Mouse (Mus musculus) limb, embryonic 13.5 days (tissue): ENCODE measurements around the gene Tle6. TPM values are rescaled to one million over a fixed set of nuclear protein-coding genes. Genes with fewer than 3 reads are reported as not detected.
"Not testable (repeated sequence)": the region's sequence is repeated elsewhere in the genome, so short reads cannot be mapped to it uniquely, and the experiment has no call there.

Source experiments
- ATAC-seq: fragments of 200-750 bp; cut with Nextera tagmentation; 2 replicates; pipeline ENCODE4 v1.8.0; 2017; ENCODE audit warnings: low read depth, moderate number of reproducible peaks, moderate TSS enrichment; ENCODE audit not compliant: low FRiP score
- H3K27ac ChIP-seq: fragments of 300-500 bp; sonication (generic); 2 replicates; pipeline ENCODE4 v1.5.1; 2015; ENCODE audit warnings: inconsistent platforms, mild to moderate bottlenecking, moderate library complexity
- H3K27me3 ChIP-seq: fragments of 300-500 bp; sonication (generic); 2 replicates; pipeline ENCODE4 v1.6.1; 2015; ENCODE audit warnings: mild to moderate bottlenecking, inconsistent platforms
- H3K36me3 ChIP-seq: fragments of 300-500 bp; sonication (generic); 2 replicates; pipeline ENCODE4 v1.6.1; 2015; ENCODE audit warnings: inconsistent platforms, mild to moderate bottlenecking, moderate library complexity
- H3K4me1 ChIP-seq: fragments of 300-500 bp; sonication (generic); 2 replicates; pipeline ENCODE4 v1.6.1; 2015; ENCODE audit warnings: inconsistent platforms
- H3K4me2 ChIP-seq: fragments of 300-500 bp; sonication (generic); replicated peaks from 2 replicates; pipeline ENCODE4 v1.6.1; 2015; ENCODE audit warnings: inconsistent platforms, mild to moderate bottlenecking, moderate library complexity
- H3K4me3 ChIP-seq: fragments of 300-500 bp; sonication (generic); 2 replicates; pipeline ENCODE4 v1.5.1; 2015; ENCODE audit warnings: moderate library complexity, mild to moderate bottlenecking, inconsistent platforms
- H3K9ac ChIP-seq: fragments of 300-500 bp; sonication (generic); 2 replicates; pipeline ENCODE4 v1.6.1; 2015; ENCODE audit warnings: mild to moderate bottlenecking, inconsistent platforms
- H3K9me3 ChIP-seq: fragments of 300-500 bp; sonication (generic); 2 replicates; pipeline ENCODE4 v1.6.1; 2016; ENCODE audit warnings: inconsistent platforms
- WGBS: fragments of 180-500 bp; shearing (Covaris S2); methylation state at CpG from one replicate; pipeline ENCODE4 v1.1.7; 2015; 5-methylcytosine and 5-hydroxymethylcytosine counted together
- polyA plus RNA-seq: library from polyadenylated mRNA; unstranded; fragments of >200 nt; fragmentation: Nextera tagmentation; extraction: Ambion mirVana; gene quantifications from 2 replicates; pipeline ENCODE4 v1.2.1, GENCODE M21; 2015

The Tle6 gene
- polyA plus RNA-seq = 13.8 and 18.4 TPM in 2 replicates

GRCm38 (mm10) chr10:81600738-81601203 is at the start of gene Tle6:
Tle6 (minus strand) TSS chr10:81601073.
- no peaks in the 10 kb centered on the region for H3K9me3 ChIP-seq
- no peak within 1 kb of the TSS; the same call in 1 of the 2 replicates for H3K27ac ChIP-seq
- H3K4me1 ChIP-seq = peaks cover 76% of the 10 kb centered on the region
- peak; percentile 83 for ATAC-seq
- 0% methylated on average over 28 of the region's 28 CpGs for WGBS
- H3K4me2 ChIP-seq = peak within 1 kb of the TSS; percentile 60
- H3K36me3 ChIP-seq = no peaks in the 10 kb centered on the region
- H3K4me3 ChIP-seq = peak within 1 kb of the TSS; percentile 30
- 0 out of 2 replicates have a peak within 1 kb of the TSS, but pooled peaks have one; percentile 25 for H3K9ac ChIP-seq
- no peaks in the 10 kb centered on the region for H3K27me3 ChIP-seq

GRCm38 (mm10) chr10:81648803-81649775 is 48.2 kb upstream of the Tle6 start, which contains the start of gene Gm10778:
Gm10778 (plus strand) TSS chr10:81649059.
- ATAC-seq = peak; percentile 93
- not testable (repeated sequence) for H3K27me3 ChIP-seq, H3K4me1 ChIP-seq
- H3K4me2 ChIP-seq = peak within 1 kb of the TSS; percentile 66
- peak within 1 kb of the TSS; percentile 81; the same call in 1 of the 2 replicates for H3K27ac ChIP-seq
- H3K36me3 ChIP-seq = peaks cover 29% of the 10 kb centered on the region
- peak within 1 kb of the TSS; percentile 70 for H3K9ac ChIP-seq
- peak within 1 kb of the TSS; percentile 56 for H3K4me3 ChIP-seq
- WGBS = 3% methylated on average over 42 of the region's 52 CpGs
- H3K9me3 ChIP-seq = peaks cover 11% of the 10 kb centered on the region; the same call in 1 of the 2 replicates

- Histone ChIP-seq H3K27ac (no peak overlapping the region), H3K9me3 (no peaks in the 10 kb centered on the region), H3K4me2 (no peak overlapping the region), H3K4me1 (peaks cover 23% of the 10 kb centered on the region), H3K36me3 (peaks cover 8% of the 10 kb centered on the region; the same call in 1 of the 2 replicates), H3K4me3 (no peak overlapping the region), H3K27me3 (no peaks in the 10 kb centered on the region), H3K9ac (no peak overlapping the region)
- WGBS = 82% methylated on average over 7 of the region's 7 CpGs
- ATAC-seq = no peak
These were observed 45.2 kb upstream of the Tle6 start for GRCm38 (mm10) chr10:81646015-81646555.

GRCm38 (mm10) chr10:81645391-81645790 is 44.5 kb upstream of the Tle6 start:
- ATAC-seq = no peak
- no peaks in the 10 kb centered on the region for H3K27me3 ChIP-seq
- 88% methylated on average over 4 of the region's 4 CpGs for whole genome bisulfite sequencing

GRCm38 (mm10) chr10:81644716-81645115 is 43.8 kb upstream of the Tle6 start:
- H3K4me3 ChIP-seq = no peak overlapping the region
- H3K27me3 ChIP-seq = no peaks in the 10 kb centered on the region
- no peaks in the 10 kb centered on the region for H3K9me3 ChIP-seq
- no peak overlapping the region for H3K9ac ChIP-seq
- peaks cover 19% of the 10 kb centered on the region for H3K4me1 ChIP-seq
- H3K4me2 ChIP-seq = peak overlapping the region; percentile 93; the same call in 1 of the 2 replicates
- H3K36me3 ChIP-seq = no peaks in the 10 kb centered on the region
- no peak overlapping the region for H3K27ac ChIP-seq
- no peak for ATAC-seq
- 91% methylated on average over 18 of the region's 18 CpGs for WGBS

More at GRCm38 (mm10) chr10:81645391-81645790, 44.5 kb upstream of the Tle6 start:
- no peak overlapping the region for H3K9ac ChIP-seq
- peaks cover 23% of the 10 kb centered on the region for H3K4me1 ChIP-seq
- no peaks in the 10 kb centered on the region for H3K9me3 ChIP-seq
- H3K4me2 ChIP-seq = no peak overlapping the region
- no peak overlapping the region for H3K27ac ChIP-seq
- no peak overlapping the region for H3K4me3 ChIP-seq
- H3K36me3 ChIP-seq = 0 out of 2 replicates have a peak, but pooled peaks cover under 1% of the 10 kb centered on the region

- no peak for ATAC-seq
- Histone ChIP-seq H3K36me3 (no peaks in the 10 kb centered on the region), H3K27me3 (no peaks in the 10 kb centered on the region), H3K9ac (peak overlapping the region; percentile 94), H3K4me1 (peaks cover 19% of the 10 kb centered on the region), H3K27ac (peak overlapping the region; percentile 98; the same call in 1 of the 2 replicates), H3K4me3 (peak overlapping the region; percentile 81), H3K9me3 (no peaks in the 10 kb centered on the region), H3K4me2 (peak overlapping the region; percentile 93)
- 65% methylated on average over 2 of the region's 2 CpGs for WGBS
These were observed 43.3 kb upstream of the Tle6 start for GRCm38 (mm10) chr10:81644162-81644561.

- H3K36me3 ChIP-seq = no peaks in the 10 kb centered on the region
- under 1% methylated on average over 75 of the region's 75 CpGs for WGBS
- no peaks in the 10 kb centered on the region for H3K27me3 ChIP-seq
- H3K27ac ChIP-seq = peak overlapping the region; percentile 98
- no peaks in the 10 kb centered on the region for H3K9me3 ChIP-seq
- H3K4me3 ChIP-seq = peak overlapping the region; percentile 81
- peak overlapping the region; percentile 93 for H3K4me2 ChIP-seq
- peak; percentile 92 for ATAC-seq
- peak overlapping the region; percentile 94 for H3K9ac ChIP-seq
- H3K4me1 ChIP-seq = peaks cover 19% of the 10 kb centered on the region
These were observed 42.7 kb upstream of the Tle6 start for GRCm38 (mm10) chr10:81643449-81644055.

GRCm38 (mm10) chr10:81642648-81643448 is 42.0 kb upstream of the Tle6 start:
- WGBS = 21% methylated on average over 24 of the region's 24 CpGs
- no peaks in the 10 kb centered on the region for H3K36me3 ChIP-seq
- no peak; the same call in 1 of the 2 replicates for ATAC-seq

GRCm38 (mm10) chr10:81641978-81642647 is 41.2 kb upstream of the Tle6 start:
- Histone ChIP-seq H3K27me3 (no peaks in the 10 kb centered on the region), H3K9ac (peak overlapping the region; percentile 94), H3K4me1 (peaks cover 19% of the 10 kb centered on the region), H3K4me2 (peak overlapping the region; percentile 93), H3K36me3 (no peaks in the 10 kb centered on the region), H3K27ac (peak overlapping the region; percentile 22; the same call in 1 of the 2 replicates), H3K9me3 (no peaks in the 10 kb centered on the region), H3K4me3 (peak overlapping the region; percentile 81)
- WGBS = 79% methylated on average over 8 of the region's 8 CpGs
- no peak for ATAC-seq

More at GRCm38 (mm10) chr10:81642648-81643448, 42.0 kb upstream of the Tle6 start:
- H3K27ac ChIP-seq = peak overlapping the region; percentile 98
- H3K4me1 ChIP-seq = peaks cover 19% of the 10 kb centered on the region
- H3K4me2 ChIP-seq = peak overlapping the region; percentile 93
- H3K9me3 ChIP-seq = no peaks in the 10 kb centered on the region
- peak overlapping the region; percentile 81 for H3K4me3 ChIP-seq
- peak overlapping the region; percentile 94 for H3K9ac ChIP-seq
- H3K27me3 ChIP-seq = no peaks in the 10 kb centered on the region

- no peak overlapping the region for H3K4me3 ChIP-seq
- no peak overlapping the region for H3K27ac ChIP-seq
- ATAC-seq = no peak
- no peaks in the 10 kb centered on the region for H3K36me3 ChIP-seq
- no peaks in the 10 kb centered on the region for H3K27me3 ChIP-seq
- H3K4me1 ChIP-seq = peaks cover 19% of the 10 kb centered on the region
- 91% methylated on average over 2 of the region's 2 CpGs for WGBS
- H3K9ac ChIP-seq = peak overlapping the region; percentile 94; the same call in 1 of the 2 replicates
- 0 out of 2 replicates have a peak overlapping the region, but pooled peaks have one; percentile 93 for H3K4me2 ChIP-seq
- H3K9me3 ChIP-seq = no peaks in the 10 kb centered on the region
These were observed 40.7 kb upstream of the Tle6 start for GRCm38 (mm10) chr10:81641566-81641965.
